In genomic region chr3:83042451-83042850, GRCm38 (mm10) we compare ENCODE assay signal across 20 mouse cellular contexts. TPM values are rescaled to one million over a fixed set of nuclear protein-coding genes. Genes with fewer than 3 reads are reported as not detected.
"Had no signal": no experiment of that assay in that cellular context is flagged by ENCODE, and none has a peak within 500 bp of the region (broad histone marks: within the 10 kb centered on the region; RNA-seq: fewer than 3 reads in every experiment).

No protein-coding gene starts in this region.

- H3K27ac ChIP-seq: neural tube, embryonic 13.5 days; neural tube, embryonic 15.5 days; stomach, embryonic 15.5 days; stomach, postnatal 0 days had no signal

- H3K27me3 ChIP-seq: neural tube, embryonic 13.5 days; neural tube, embryonic 15.5 days; stomach, embryonic 15.5 days had no signal

- H3K9ac ChIP-seq: neural tube, embryonic 13.5 days; neural tube, embryonic 15.5 days; stomach, embryonic 15.5 days had no signal

- H3K9me3 ChIP-seq: neural tube, embryonic 13.5 days; neural tube, embryonic 15.5 days; stomach, embryonic 15.5 days had no signal

- H3K4me3 ChIP-seq: neural tube, embryonic 13.5 days; neural tube, embryonic 15.5 days; stomach, embryonic 15.5 days had no signal

- H3K4me2 ChIP-seq: neural tube, embryonic 13.5 days; neural tube, embryonic 15.5 days; stomach, embryonic 15.5 days had no signal

- H3K36me3 ChIP-seq: neural tube, embryonic 13.5 days; neural tube, embryonic 15.5 days; stomach, embryonic 15.5 days had no signal

- DNase-seq: retina, postnatal 1 day; right cerebral cortex, adult 18-20 months; right cerebral cortex, postnatal 14 days; right cerebral cortex, postnatal 25 days; right cerebral cortex, postnatal 4 days; spleen, adult 18-20 months; thymus, adult 18-20 months; thymus, adult 2 months; thymus, postnatal 14 days; thymus, postnatal 25 days; thymus, postnatal 36 days; thymus, postnatal 4 days had no signal

- H3K4me1 ChIP-seq: neural tube, embryonic 13.5 days; neural tube, embryonic 15.5 days; stomach, embryonic 15.5 days had no signal

RNA-seq across cellular contexts. Expression of gene Fgb, which starts 7.2 kb away (rescaled TPM):
- total RNA-seq: neutrophil, adult 5-6 weeks had no signal
- polyA plus RNA-seq: small intestine, adult 2 months; spleen, adult 2 months had no signal

RNA-seq across cellular contexts. Expression of gene Fga, which starts 16.6 kb away (rescaled TPM):
- total RNA-seq: neutrophil, adult 5-6 weeks had no signal
- polyA plus RNA-seq: small intestine, adult 2 months; urinary bladder, adult 2 months had no signal

RNA-seq across cellular contexts. Expression of gene Fgg, which starts 34.9 kb away (rescaled TPM):
- total RNA-seq: neutrophil, adult 5-6 weeks had no signal
- polyA plus RNA-seq: neural tube, embryonic 13.5 days; neural tube, embryonic 15.5 days; small intestine, adult 2 months; urinary bladder, adult 2 months had no signal
